In the genomic region with DNA sequence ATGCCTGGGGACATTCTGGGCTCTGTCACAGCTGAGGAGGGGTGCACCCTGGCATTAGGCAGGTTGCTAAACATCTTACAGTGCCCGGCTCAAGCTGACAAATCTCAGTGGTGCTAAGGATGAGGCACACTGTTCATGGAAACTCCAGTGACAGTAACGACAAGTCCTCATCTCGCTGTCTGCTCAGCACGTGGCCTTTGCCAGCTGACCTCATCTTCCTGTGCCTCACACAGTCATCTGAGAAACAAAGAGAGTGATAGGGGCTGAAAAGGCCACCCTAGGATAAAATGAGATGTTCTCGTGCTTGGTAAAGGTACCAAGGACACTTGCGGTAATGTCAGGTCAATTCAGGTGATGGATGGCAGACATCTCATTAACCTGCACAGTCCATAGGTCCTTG, we compare ENCODE assay signal across 21 mouse cellular contexts. TPM values are rescaled to one million over a fixed set of nuclear protein-coding genes. Genes with fewer than 3 reads are reported as not detected.
DNase-seq lines count a peak whose midpoint lies in the region; ATAC-seq and TF ChIP-seq lines count a peak whose summit lies in the region.
"Had no signal": no experiment of that assay in that cellular context is flagged by ENCODE, and none has a peak within 500 bp of the region (broad histone marks: within the 10 kb centered on the region; RNA-seq: fewer than 3 reads in every experiment).

No protein-coding gene starts in this region.

- TF ChIP-seq POLR2A in bone marrow macrophage, adult 2 months (IDR thresholded peaks at IDR 0.05; ENCODE audit: borderline replicate concordance, low read depth, low read length): no peak

- H3K27ac ChIP-seq in bone marrow macrophage, adult 2 months (ENCODE audit: insufficient read depth, low read depth, low read length): peak overlapping the region; percentile 69
- H3K27ac ChIP-seq: embryonic facial prominence, embryonic 13.5 days; forebrain, embryonic 12.5 days; heart, adult 2 months; heart, embryonic 15.5 days; hindbrain, embryonic 13.5 days had no signal

- TF ChIP-seq CTCF in bone marrow macrophage, adult 2 months (IDR thresholded peaks at IDR 0.05; ENCODE audit: low read depth, low read length): no peak

- H3K4me1 ChIP-seq in bone marrow macrophage, adult 2 months (ENCODE audit: control insufficient read depth, insufficient read depth, low read length): peaks cover 35% of the 10 kb centered on the region
- H3K4me1 ChIP-seq: embryonic facial prominence, embryonic 13.5 days; forebrain, embryonic 12.5 days; heart, embryonic 15.5 days; hindbrain, embryonic 13.5 days had no signal

- peak; percentile 71 for ATAC-seq in CD4-positive, CD25-positive, alpha-beta regulatory T cell, adult 4 months
- ATAC-seq: forebrain, embryonic 16.5 days; intestine, postnatal 0 days had no signal

- DNase-seq in adrenal gland, postnatal 36 days: peak; percentile 51 to 55
- DNase-seq in adrenal gland, postnatal 14 days: no peak
- no peak for DNase-seq in gastrocnemius, postnatal 4 days (ENCODE audit: low spot score in 2 of 2)
- DNase-seq in ovary, postnatal 14 days (ENCODE audit: low spot score): no peak
- DNase-seq: adrenal gland, adult 8-10 months; cerebellum, adult 11 months; cerebellum, adult 9-11 months; cerebellum, postnatal 36 days; gastrocnemius, postnatal 10 days; heart, adult 2 months; heart, postnatal 14 days had no signal

- H3K4me3 ChIP-seq in bone marrow macrophage, adult 2 months (ENCODE audit: insufficient read depth, low read length): no peak overlapping the region
- H3K4me3 ChIP-seq: embryonic facial prominence, embryonic 13.5 days; forebrain, embryonic 12.5 days; heart, adult 2 months; heart, embryonic 15.5 days; hindbrain, embryonic 13.5 days had no signal

RNA-seq across cellular contexts. Expression of a gene that starts 31.5 kb away (rescaled TPM):
- under 1 TPM; 0.10 to 0.40 TPM for total RNA-seq in adrenal gland, postnatal 36 days (2021)
- total RNA-seq in adrenal gland, postnatal 14 days (2021): 0.30 and 0.45 TPM in 2 replicates
- 10 to 100 TPM; 11.5 to 26.5 TPM for polyA plus RNA-seq in CD4-positive, CD25-positive, alpha-beta regulatory T cell, adult 4 months (2017; shearing (Covaris generic))
- polyA plus RNA-seq in bone marrow macrophage, adult 2 months (2012; ENCODE audit: insufficient read depth, insufficient read length, missing spikeins): 0.39 and 1.1 TPM in 2 replicates
- total RNA-seq in gastrocnemius, postnatal 4 days (2021): under 1 TPM; 0.20 to 0.29 TPM
- total RNA-seq: hematopoietic stem cell, adult 5-6 weeks; MEL had no signal

RNA-seq across cellular contexts. Expression of a gene that starts 36.8 kb away (rescaled TPM):
- 1 to 10 TPM; 7.6 to 9.7 TPM for total RNA-seq in adrenal gland, postnatal 36 days (2021)
- 6.3 and 9.0 TPM in 2 replicates for total RNA-seq in adrenal gland, postnatal 14 days (2021)
- 100 to 1,000 TPM; 115 to 174 TPM for polyA plus RNA-seq in CD4-positive, CD25-positive, alpha-beta regulatory T cell, adult 4 months (2017; shearing (Covaris generic))
- 181 and 222 TPM in 2 replicates for polyA plus RNA-seq in bone marrow macrophage, adult 2 months (2012; ENCODE audit: insufficient read depth, insufficient read length, missing spikeins)
- 1 to 10 TPM; 7.3 to 9.2 TPM for total RNA-seq in gastrocnemius, postnatal 4 days (2021)

Comparison
In these comparisons a context has a peak if more than half of its experiments do, and no peak if none do; other contexts are left out.
1. DNase-seq: peak in adrenal gland, postnatal 36 days (2 of 2); none in adrenal gland, postnatal 14 days (single experiment), gastrocnemius, postnatal 4 days (0 of 2) and ovary, postnatal 14 days (single experiment).